Mouse (Mus musculus): ENCODE measurements at regions not wholly inside any gene's neighbourhood (a gene's known extent, or its start where the extent isn't known, plus 50 kb on each side); places are given as distances from the start of the nearest gene placed in this dataset.

DNA sequence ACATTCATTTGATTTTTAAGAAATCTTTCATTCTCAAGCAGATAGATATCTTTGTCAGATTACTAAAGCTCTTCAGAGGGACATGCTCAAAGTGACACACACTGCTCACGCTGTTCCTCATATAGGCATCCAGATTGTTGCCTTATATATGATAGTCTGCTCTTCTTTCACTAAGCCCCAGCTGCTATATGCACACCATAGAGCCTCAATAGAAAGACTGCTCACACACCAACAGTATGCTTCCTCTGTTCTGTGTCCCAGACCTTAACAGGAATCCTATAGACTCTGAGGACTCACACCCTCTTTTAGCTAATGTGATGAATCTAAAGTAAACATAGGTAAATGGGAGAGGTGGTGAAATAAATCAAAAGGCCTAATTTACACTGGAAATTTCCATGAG is 561.8 kb downstream of the Smarca1 start:
- Histone ChIP-seq H3K4me2 (no peak overlapping the region), H3K9ac (no peak overlapping the region), H3K36me3 (no peaks in the 10 kb centered on the region), H3K27ac (replicated peaks) (no peak overlapping the region), H3K4me1 (replicated peaks) (no peaks in the 10 kb centered on the region), H3K4me3 (no peak overlapping the region), H3K27me3 (no peaks in the 10 kb centered on the region), H3K9me3 (no peaks in the 10 kb centered on the region)
- no peak for ATAC-seq (ENCODE audit: low read depth)
- WGBS, result 79% methylated on average over 1 of the region's 1 CpGs

DNA sequence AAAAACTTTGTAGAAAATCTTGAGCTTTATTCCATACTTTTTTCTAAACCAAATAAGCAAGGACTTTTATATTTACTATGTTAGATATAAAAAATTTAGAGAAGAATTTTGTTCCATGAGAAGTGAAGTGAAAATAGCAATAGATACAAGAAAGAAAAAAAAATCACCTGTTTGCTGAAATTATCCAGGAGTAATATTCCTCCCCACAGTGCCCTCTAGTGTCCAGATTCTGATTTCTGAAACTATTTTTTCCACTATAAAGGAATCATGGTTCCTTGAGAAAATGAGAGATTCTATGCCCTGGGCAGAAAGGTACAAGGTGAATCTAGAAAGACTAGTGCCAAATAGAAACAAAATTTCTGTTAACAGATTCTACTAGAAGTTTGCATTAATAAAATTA is 564.0 kb downstream of the Smarca1 start:
- Histone ChIP-seq H3K4me1 (replicated peaks) (no peaks in the 10 kb centered on the region), H3K4me2 (no peak overlapping the region), H3K27me3 (no peaks in the 10 kb centered on the region), H3K36me3 (no peaks in the 10 kb centered on the region), H3K4me3 (no peak overlapping the region), H3K9ac (no peak overlapping the region), H3K9me3 (no peaks in the 10 kb centered on the region), H3K27ac (replicated peaks) (no peak overlapping the region)
- no peak for ATAC-seq (ENCODE audit: low read depth)

DNA sequence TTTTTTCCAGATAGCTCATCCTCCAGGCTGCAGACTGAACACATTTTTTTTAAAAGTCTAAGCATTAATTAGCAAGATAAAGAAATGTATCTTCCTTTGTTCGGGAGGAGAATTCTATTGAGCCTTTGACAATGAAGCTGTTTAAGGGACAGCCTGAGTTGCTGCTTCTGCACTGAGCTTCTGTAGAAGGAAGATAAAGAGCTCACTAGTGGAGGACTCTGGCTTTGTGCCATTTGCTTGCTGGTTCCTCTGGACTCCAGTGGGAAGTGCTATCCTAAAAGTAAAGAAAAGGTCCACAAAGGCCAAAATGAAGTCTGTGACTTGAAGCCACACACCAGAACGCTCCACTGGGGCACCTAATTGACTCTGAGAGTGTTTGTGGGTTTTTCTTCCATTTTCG is 577.0 kb downstream of the Smarca1 start:
- no peaks in the 10 kb centered on the region for H3K27me3 ChIP-seq
- H3K4me2 ChIP-seq, result no peak overlapping the region
- H3K4me3 ChIP-seq, result no peak overlapping the region
- no peak overlapping the region for H3K9ac ChIP-seq
- no peaks in the 10 kb centered on the region for H3K9me3 ChIP-seq
- H3K27ac ChIP-seq (replicated peaks), result no peak overlapping the region
- H3K4me1 ChIP-seq (replicated peaks), result no peaks in the 10 kb centered on the region
- no peaks in the 10 kb centered on the region for H3K36me3 ChIP-seq
- WGBS, result 49% methylated on average over 3 of the region's 3 CpGs
- no peak for ATAC-seq (ENCODE audit: low read depth)

DNA sequence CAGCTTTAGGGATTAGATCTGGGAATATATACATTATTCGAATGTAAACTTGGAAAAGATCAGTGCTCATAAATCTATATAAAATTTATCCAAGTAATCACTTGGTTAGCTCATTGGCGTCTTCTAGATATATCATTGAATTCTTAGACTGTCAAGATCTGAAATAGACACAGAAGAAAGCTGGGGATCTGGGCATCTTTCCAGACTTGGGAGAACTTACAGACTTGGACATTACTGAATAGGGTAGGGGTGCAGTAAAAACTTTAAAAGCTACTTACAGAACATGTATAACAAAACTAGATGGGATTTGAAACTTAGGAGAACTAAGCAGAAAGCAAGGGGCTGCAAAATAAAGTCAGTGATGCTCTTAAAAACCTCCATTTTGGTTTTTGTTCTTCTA is 585.6 kb downstream of the Smarca1 start:
- H3K4me1 ChIP-seq (replicated peaks), result no peaks in the 10 kb centered on the region
- H3K9me3 ChIP-seq, result no peaks in the 10 kb centered on the region
- WGBS, result 81% methylated on average over 2 of the region's 2 CpGs
- H3K4me2 ChIP-seq, result no peak overlapping the region
- no peak overlapping the region for H3K4me3 ChIP-seq
- H3K27ac ChIP-seq (replicated peaks), result no peak overlapping the region
- no peaks in the 10 kb centered on the region for H3K36me3 ChIP-seq
- H3K27me3 ChIP-seq, result no peaks in the 10 kb centered on the region
- no peak overlapping the region for H3K9ac ChIP-seq
- ATAC-seq (ENCODE audit: low read depth), result no peak

DNA sequence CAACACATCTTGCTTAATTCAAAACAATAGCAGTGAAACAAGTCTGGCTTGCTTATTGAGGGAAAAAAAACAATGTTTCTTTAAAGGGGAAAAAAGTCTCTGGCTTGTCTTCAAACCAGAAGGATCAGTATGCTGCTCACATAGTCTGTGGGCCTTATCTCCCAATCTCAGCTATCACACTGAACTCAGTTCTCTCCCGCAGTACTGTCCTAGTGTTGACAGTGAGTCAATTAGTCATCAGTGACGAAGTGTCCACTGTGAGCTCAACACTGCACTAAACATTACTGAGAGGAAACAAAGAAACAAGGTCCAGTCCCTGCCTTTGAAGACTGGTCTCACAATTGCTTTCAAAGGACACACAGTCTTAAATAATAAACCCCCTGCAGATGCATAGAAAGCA is 589.2 kb downstream of the Smarca1 start:
- H3K9me3 ChIP-seq, result no peaks in the 10 kb centered on the region
- H3K4me3 ChIP-seq, result no peak overlapping the region
- H3K27me3 ChIP-seq, result no peaks in the 10 kb centered on the region
- ATAC-seq (ENCODE audit: low read depth), result no peak
- H3K9ac ChIP-seq, result no peak overlapping the region
- H3K4me1 ChIP-seq (replicated peaks), result no peaks in the 10 kb centered on the region
- H3K36me3 ChIP-seq, result no peaks in the 10 kb centered on the region
- H3K4me2 ChIP-seq, result no peak overlapping the region
- H3K27ac ChIP-seq (replicated peaks), result no peak overlapping the region
- WGBS, result 21% methylated on average over 2 of the region's 2 CpGs

DNA sequence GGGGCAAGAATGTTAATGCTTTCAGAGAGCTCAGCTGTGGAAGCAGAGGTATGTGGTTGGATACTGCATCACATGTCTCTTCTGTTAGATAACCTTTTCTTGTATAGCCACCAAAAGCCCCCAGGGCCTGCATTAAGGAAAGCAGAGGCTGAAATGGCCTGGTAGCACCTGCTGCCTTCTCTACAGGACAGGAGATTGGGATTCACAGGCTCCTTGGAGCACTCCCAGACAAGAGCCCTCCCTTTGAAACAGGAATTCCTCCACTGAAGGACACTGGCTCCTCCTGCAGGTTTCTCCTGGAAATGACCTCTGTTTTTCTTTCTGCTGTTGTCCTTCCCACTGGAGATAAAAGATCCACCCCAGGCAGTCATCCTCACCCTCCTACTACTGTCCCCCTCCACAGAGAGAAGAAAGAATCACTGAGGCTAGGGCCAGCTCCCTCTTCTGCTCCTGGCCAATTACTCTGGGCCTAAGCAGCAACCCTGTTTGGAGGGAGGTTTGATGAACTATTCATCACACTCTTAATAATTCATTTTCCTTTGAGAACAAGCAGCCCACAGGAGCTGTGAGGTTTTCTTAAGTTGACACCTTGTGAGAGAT is 600.1 kb downstream of the Smarca1 start:
- ATAC-seq (ENCODE audit: low read depth), result peak; percentile 47
- no peak overlapping the region for H3K4me3 ChIP-seq
- no peak overlapping the region for H3K4me2 ChIP-seq
- no peaks in the 10 kb centered on the region for H3K9me3 ChIP-seq
- no peak overlapping the region for H3K27ac ChIP-seq (replicated peaks)
- H3K9ac ChIP-seq, result no peak overlapping the region
- H3K27me3 ChIP-seq, result no peaks in the 10 kb centered on the region
- H3K36me3 ChIP-seq, result no peaks in the 10 kb centered on the region
- H3K4me1 ChIP-seq (replicated peaks), result no peaks in the 10 kb centered on the region

Data from neural tube, embryonic 13.5 days (tissue).